Mouse (Mus musculus) intestine, embryonic 14.5 days (tissue): ENCODE measurements around the gene Tcerg1l. TPM values are rescaled to one million over a fixed set of nuclear protein-coding genes. Genes with fewer than 3 reads are reported as not detected.

Experiments
- ATAC-seq: fragments of 200-750 bp; cut with Nextera tagmentation; replicated peaks from 2 replicates; pipeline ENCODE4 v1.8.0; 2017; ENCODE audit warnings: low read depth, moderate number of reproducible peaks, moderate TSS enrichment, moderate library complexity; ENCODE audit not compliant: low FRiP score, low TSS enrichment
- DNase-seq: peaks from one replicate; pipeline ENCODE4 v3.0.0-alpha.2; 2018; ENCODE audit warnings: low spot score
- H3K27ac ChIP-seq: fragments of 300-500 bp; sonication (generic); 2 replicates; pipeline ENCODE4 v1.5.1; 2014; ENCODE audit warnings: low read depth, mild to moderate bottlenecking, control low read depth
- H3K27me3 ChIP-seq: fragments of 300-500 bp; sonication (generic); replicated peaks from 2 replicates; pipeline ENCODE4 v1.6.1; 2014; ENCODE audit warnings: low read length, control low read depth; ENCODE audit not compliant: control insufficient read depth, insufficient read depth
- H3K36me3 ChIP-seq: fragments of 300-500 bp; sonication (generic); 2 replicates; pipeline ENCODE4 v1.6.1; 2014; ENCODE audit warnings: low read length, control low read depth; ENCODE audit not compliant: control insufficient read depth, insufficient read depth
- H3K4me1 ChIP-seq: fragments of 300-500 bp; sonication (generic); replicated peaks from 2 replicates; pipeline ENCODE4 v1.6.1; 2014; ENCODE audit warnings: low read length, control low read depth, mixed read lengths; ENCODE audit not compliant: control insufficient read depth, insufficient read depth
- H3K4me2 ChIP-seq: fragments of 300-500 bp; sonication (generic); 2 replicates; pipeline ENCODE4 v1.6.1; 2014; ENCODE audit warnings: low read length
- H3K4me3 ChIP-seq: fragments of 300-500 bp; sonication (generic); 2 replicates; pipeline ENCODE4 v1.5.1; 2014; ENCODE audit warnings: low read depth, low read length, control low read depth, mixed read lengths
- H3K9ac ChIP-seq: fragments of 300-500 bp; sonication (generic); 2 replicates; pipeline ENCODE4 v1.6.1; 2014; ENCODE audit warnings: mild to moderate bottlenecking, low read length
- H3K9me3 ChIP-seq: fragments of 300-500 bp; sonication (generic); 2 replicates; pipeline ENCODE4 v1.6.1; 2016; ENCODE audit warnings: low read length, control low read depth; ENCODE audit not compliant: control insufficient read depth
- WGBS: fragments of 180-500 bp; shearing (Covaris S2); extraction: QIAGEN DNeasy Blood & Tissue Kit; methylation state at CpG from one replicate; pipeline ENCODE4 v1.1.7; 2014; 5-methylcytosine and 5-hydroxymethylcytosine counted together
- polyA plus RNA-seq: library from polyadenylated mRNA; unstranded; fragments of >200 nt; fragmentation: Nextera tagmentation; extraction: Ambion mirVana; gene quantifications from 2 replicates; pipeline ENCODE4 v1.2.1, GENCODE M21; 2014

The Tcerg1l gene
- polyA plus RNA-seq, 1 experiment from 2014 or later, result 0.55 TPM

- DNase-seq (peak; percentile 57), ATAC-seq (no peak)
- H3K4me3 ChIP-seq, result no peak overlapping the region
- H3K9me3 ChIP-seq, result no peaks in the 10 kb centered on the region
- WGBS, result 41% methylated on average over 7 of the region's 7 CpGs
- no peak overlapping the region for H3K9ac ChIP-seq
- H3K4me1 ChIP-seq, result no peaks in the 10 kb centered on the region
- H3K27ac ChIP-seq, result no peak overlapping the region
- H3K4me2 ChIP-seq, result no peak overlapping the region
- H3K27me3 ChIP-seq, result no peaks in the 10 kb centered on the region
- no peaks in the 10 kb centered on the region for H3K36me3 ChIP-seq
Measured at GRCm38 (mm10) chr7:138375573-138375972, 22.0 kb downstream of the Tcerg1l start.

DNA sequence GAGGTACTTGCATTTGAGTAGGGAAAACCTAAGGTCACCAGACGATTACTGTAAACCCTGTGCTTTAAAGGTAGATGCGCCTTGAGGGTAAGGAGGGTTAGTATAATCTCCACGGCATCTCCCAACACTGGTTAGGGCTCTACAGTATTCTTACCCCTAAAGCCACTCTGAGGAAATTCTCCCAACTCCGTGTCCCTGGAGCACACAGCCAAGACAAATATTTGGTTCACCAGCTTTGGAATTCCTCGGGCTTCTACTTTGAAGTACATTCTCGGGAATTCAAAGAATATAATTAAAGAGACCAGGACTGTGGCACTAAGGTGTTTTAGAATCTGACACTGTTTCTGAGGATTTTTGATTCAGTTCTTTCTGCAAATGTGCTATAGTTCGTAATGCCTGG, 23.2 kb downstream of the Tcerg1l start:
- Histone ChIP-seq H3K27me3 (no peaks in the 10 kb centered on the region), H3K4me1 (no peaks in the 10 kb centered on the region), H3K9ac (no peak overlapping the region), H3K9me3 (no peaks in the 10 kb centered on the region), H3K36me3 (no peaks in the 10 kb centered on the region), H3K4me3 (no peak overlapping the region), H3K4me2 (no peak overlapping the region), H3K27ac (no peak overlapping the region)
- WGBS, result 51% methylated on average over 7 of the region's 7 CpGs
- ATAC-seq, result no peak
- DNase-seq, result no peak

- Histone ChIP-seq H3K36me3 (no peaks in the 10 kb centered on the region), H3K27me3 (no peaks in the 10 kb centered on the region), H3K9ac (no peak overlapping the region), H3K9me3 (no peaks in the 10 kb centered on the region), H3K27ac (no peak overlapping the region), H3K4me3 (no peak overlapping the region), H3K4me1 (no peaks in the 10 kb centered on the region), H3K4me2 (no peak overlapping the region)
- ATAC-seq (no peak), DNase-seq (no peak)
- 77% methylated on average over 5 of the region's 5 CpGs for whole genome bisulfite sequencing
Measured at GRCm38 (mm10) chr7:138373530-138373929, 24.0 kb downstream of the Tcerg1l start.

- Histone ChIP-seq H3K27me3 (0 out of 2 replicates have a peak, but pooled peaks cover under 1% of the 10 kb centered on the region), H3K9ac (no peak overlapping the region), H3K9me3 (no peaks in the 10 kb centered on the region), H3K4me1 (peaks cover 7% of the 10 kb centered on the region), H3K4me3 (no peak overlapping the region), H3K27ac (no peak overlapping the region), H3K4me2 (no peak overlapping the region), H3K36me3 (no peaks in the 10 kb centered on the region)
- WGBS, result 39% methylated on average over 7 of the region's 7 CpGs
- peak; percentile 55; the same call in 1 of the 2 replicates for ATAC-seq
- no peak for DNase-seq
Measured at GRCm38 (mm10) chr7:138367570-138367969, 30.0 kb downstream of the Tcerg1l start.

DNA sequence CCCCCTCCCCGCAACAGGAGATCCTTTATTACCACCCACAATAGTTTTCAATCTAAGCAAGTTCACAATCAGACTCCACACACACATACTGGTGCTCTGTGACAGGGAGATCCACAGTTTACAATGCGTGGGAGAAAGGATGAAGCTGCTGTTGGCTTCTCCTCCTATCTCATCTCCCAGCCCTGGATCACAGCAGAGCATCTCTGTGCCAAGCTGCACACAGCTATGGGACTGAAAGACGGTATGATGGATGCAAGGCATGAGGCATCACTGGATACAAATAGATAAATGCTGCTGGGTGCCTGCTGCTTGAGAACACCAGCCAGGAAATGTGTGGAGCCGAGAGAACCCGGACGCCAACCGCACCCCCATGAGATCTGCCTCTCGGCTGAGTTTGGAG, 32.0 kb downstream of the Tcerg1l start:
- no peak overlapping the region for H3K4me2 ChIP-seq
- no peak overlapping the region for H3K27ac ChIP-seq
- no peak overlapping the region for H3K4me3 ChIP-seq
- H3K9ac ChIP-seq, result no peak overlapping the region
- no peak for DNase-seq
- H3K36me3 ChIP-seq, result no peaks in the 10 kb centered on the region
- H3K9me3 ChIP-seq, result no peaks in the 10 kb centered on the region
- ATAC-seq, result no peak
- H3K27me3 ChIP-seq, result 0 out of 2 replicates have a peak, but pooled peaks cover 5% of the 10 kb centered on the region
- WGBS, result 40% methylated on average over 8 of the region's 8 CpGs
- H3K4me1 ChIP-seq, result peaks cover 7% of the 10 kb centered on the region

- no peaks in the 10 kb centered on the region for H3K36me3 ChIP-seq
- no peaks in the 10 kb centered on the region for H3K9me3 ChIP-seq
- DNase-seq (no peak), ATAC-seq (no peak)
- H3K9ac ChIP-seq, result no peak overlapping the region
- no peak overlapping the region for H3K4me2 ChIP-seq
- no peak overlapping the region for H3K4me3 ChIP-seq
- H3K27me3 ChIP-seq, result 0 out of 2 replicates have a peak, but pooled peaks cover 4% of the 10 kb centered on the region
- H3K4me1 ChIP-seq, result peaks cover 4% of the 10 kb centered on the region
- 57% methylated on average over 8 of the region's 8 CpGs for WGBS
- H3K27ac ChIP-seq, result no peak overlapping the region
Measured at GRCm38 (mm10) chr7:138357475-138357874, 40.1 kb downstream of the Tcerg1l start.

- Histone ChIP-seq H3K27me3 (no peaks in the 10 kb centered on the region), H3K4me3 (no peak overlapping the region), H3K4me1 (peaks cover 4% of the 10 kb centered on the region), H3K4me2 (no peak overlapping the region), H3K9me3 (no peaks in the 10 kb centered on the region), H3K36me3 (no peaks in the 10 kb centered on the region), H3K9ac (no peak overlapping the region), H3K27ac (no peak overlapping the region)
- 14% methylated on average over 2 of the region's 2 CpGs for WGBS
- DNase-seq (no peak), ATAC-seq (no peak)
Measured at GRCm38 (mm10) chr7:138356655-138357449, 40.7 kb downstream of the Tcerg1l start.

- no peaks in the 10 kb centered on the region for H3K36me3 ChIP-seq
- H3K4me2 ChIP-seq, result no peak overlapping the region
- H3K27me3 ChIP-seq, result no peaks in the 10 kb centered on the region
- H3K27ac ChIP-seq, result no peak overlapping the region
- 86% methylated on average over 6 of the region's 6 CpGs for WGBS
- DNase-seq (no peak), ATAC-seq (no peak)
- no peak overlapping the region for H3K4me3 ChIP-seq
- no peaks in the 10 kb centered on the region for H3K4me1 ChIP-seq
- no peak overlapping the region for H3K9ac ChIP-seq
- H3K9me3 ChIP-seq, result no peaks in the 10 kb centered on the region
Measured at GRCm38 (mm10) chr7:138345451-138345850, 52.1 kb downstream of the Tcerg1l start.

DNA sequence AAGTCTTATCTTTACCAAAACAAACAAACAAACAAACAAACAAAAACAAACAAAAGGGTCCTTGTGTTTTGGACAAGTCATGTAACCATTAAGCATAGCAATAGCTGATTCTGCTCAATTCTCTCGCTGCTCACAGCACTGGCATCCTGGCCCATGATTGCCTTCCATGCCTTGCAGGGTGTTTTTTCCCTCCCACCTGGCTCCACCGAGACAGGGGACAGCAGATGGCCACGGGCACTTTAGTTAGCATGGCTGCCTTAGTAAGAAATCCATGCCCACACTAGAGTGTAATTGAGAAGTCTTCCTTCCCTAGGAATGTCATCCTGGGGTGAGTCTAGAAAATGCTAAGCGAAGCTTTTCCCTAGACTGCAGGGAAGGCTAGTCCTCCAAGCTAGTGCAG, 59.1 kb downstream of the Tcerg1l start:
- ATAC-seq, result no peak
- no peaks in the 10 kb centered on the region for H3K36me3 ChIP-seq
- H3K9me3 ChIP-seq, result no peaks in the 10 kb centered on the region
- no peaks in the 10 kb centered on the region for H3K27me3 ChIP-seq
- no peak overlapping the region for H3K4me3 ChIP-seq
- WGBS, result 77% methylated on average over 4 of the region's 4 CpGs
- no peak for DNase-seq
- no peak overlapping the region for H3K9ac ChIP-seq
- H3K27ac ChIP-seq, result no peak overlapping the region
- H3K4me1 ChIP-seq, result no peaks in the 10 kb centered on the region
- no peak overlapping the region for H3K4me2 ChIP-seq
